Mouse (Mus musculus) lung, postnatal 0 days (tissue): ENCODE measurements around the gene Ptpru. TPM values are rescaled to one million over a fixed set of nuclear protein-coding genes. Genes with fewer than 3 reads are reported as not detected.
"Not testable (repeated sequence)": the region's sequence is repeated elsewhere in the genome, so short reads cannot be mapped to it uniquely, and the experiment has no call there.

Source experiments
- ATAC-seq: fragments of 200-750 bp; cut with Nextera tagmentation; 2 replicates; pipeline ENCODE4 v1.8.0; 2017; ENCODE audit warnings: moderate library complexity
- DNase-seq: peaks from one replicate; pipeline ENCODE4 v3.0.0-alpha.2; 2016; ENCODE audit warnings: low spot score
- H3K27ac ChIP-seq: fragments of 300-500 bp; sonication (generic); 2 replicates; pipeline ENCODE4 v1.5.1; 2014; ENCODE audit warnings: antibody characterized with exemption, mild to moderate bottlenecking, low read length, mixed read lengths
- H3K27me3 ChIP-seq: fragments of 300-500 bp; sonication (generic); replicated peaks from 2 replicates; pipeline ENCODE4 v1.6.1; 2014; ENCODE audit warnings: low read length, mixed read lengths; ENCODE audit not compliant: insufficient read depth
- H3K36me3 ChIP-seq: fragments of 300-500 bp; sonication (generic); 2 replicates; pipeline ENCODE4 v1.6.1; 2014; ENCODE audit warnings: low read length, mixed read lengths; ENCODE audit not compliant: insufficient read depth
- H3K4me1 ChIP-seq: fragments of 300-500 bp; sonication (generic); 2 replicates; pipeline ENCODE4 v1.6.1; 2014; ENCODE audit warnings: antibody characterized with exemption, low read depth, low read length, mixed read lengths; ENCODE audit not compliant: insufficient read depth
- H3K4me2 ChIP-seq: fragments of 300-500 bp; sonication (generic); replicated peaks from 2 replicates; pipeline ENCODE4 v1.6.1; 2014; ENCODE audit warnings: low read depth, mild to moderate bottlenecking, low read length, moderate library complexity, mixed read lengths
- H3K4me3 ChIP-seq: fragments of 300-500 bp; sonication (generic); 2 replicates; pipeline ENCODE4 v1.5.1; 2014; ENCODE audit warnings: low read depth, low read length
- H3K9ac ChIP-seq: fragments of 300-500 bp; sonication (generic); replicated peaks from 2 replicates; pipeline ENCODE4 v1.6.1; 2014; ENCODE audit warnings: low read depth, mild to moderate bottlenecking
- H3K9me3 ChIP-seq: fragments of 300-500 bp; sonication (generic); 2 replicates; pipeline ENCODE4 v1.6.1; 2016; ENCODE audit warnings: low read length, mixed read lengths
- CTCF ChIP-seq: IDR thresholded peaks from 2 replicates; pipeline ENCODE4 v1.5.1; 2016; ENCODE audit warnings: antibody characterized with exemption, mild to moderate bottlenecking
- EP300 ChIP-seq: IDR thresholded peaks from 2 replicates; pipeline ENCODE4 v1.6.1; 2016; ENCODE audit warnings: antibody characterized with exemption, mild to moderate bottlenecking, control low read depth
- WGBS: fragments of 180-500 bp; shearing (Covaris S2); extraction: QIAGEN DNeasy Blood & Tissue Kit; methylation state at CpG from one replicate; pipeline ENCODE4 v1.1.7; 2014; 5-methylcytosine and 5-hydroxymethylcytosine counted together
- polyA plus RNA-seq: library from polyadenylated mRNA; unstranded; fragments of >200 nt; fragmentation: Nextera tagmentation; extraction: Ambion mirVana; gene quantifications from 2 replicates; pipeline ENCODE4 v1.2.1, GENCODE M21; 2015

The Ptpru gene
- polyA plus RNA-seq, 1 experiment from 2014 or later, result 8.5 TPM

- DNase-seq (no peak), ATAC-seq (no peak)
- Histone ChIP-seq H3K36me3 (no peaks in the 10 kb centered on the region), H3K27ac (no peak overlapping the region), H3K9ac (no peak overlapping the region), H3K4me1 (no peaks in the 10 kb centered on the region), H3K27me3 (no peaks in the 10 kb centered on the region), H3K4me3 (no peak overlapping the region), H3K4me2 (no peak overlapping the region), H3K9me3 (no peaks in the 10 kb centered on the region)
- TF ChIP-seq EP300 (no peak), CTCF (no peak)
- WGBS, result 63% methylated on average over 10 of the region's 10 CpGs
These were observed 23.2 kb downstream of the Ptpru start for GRCm38 (mm10) chr4:131814869-131815268.

DNA sequence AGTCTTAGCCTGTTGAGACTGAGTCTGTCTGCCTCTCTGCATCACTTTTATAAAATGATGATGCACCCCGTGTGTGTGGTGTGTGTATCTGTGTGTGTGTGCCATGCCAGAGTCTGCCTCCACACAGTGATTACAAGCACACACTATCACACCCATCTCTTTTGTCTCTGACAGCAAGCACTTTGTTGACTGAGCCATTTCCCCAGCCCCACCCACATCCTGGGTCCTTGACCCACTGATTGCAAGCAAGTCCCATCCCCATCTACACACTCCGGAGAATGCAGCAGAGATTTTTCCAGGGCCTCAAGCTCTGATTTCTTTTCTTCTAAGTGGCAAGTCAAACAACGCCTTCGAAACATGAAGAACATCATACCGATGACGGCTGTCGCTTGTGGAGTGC, 24.3 kb downstream of the Ptpru start:
- WGBS, result 50% methylated on average over 7 of the region's 7 CpGs
- ATAC-seq (peak; percentile 67), DNase-seq (no peak)
- H3K27ac ChIP-seq, result no peak overlapping the region
- no peaks in the 10 kb centered on the region for H3K27me3 ChIP-seq
- no peaks in the 10 kb centered on the region for H3K4me1 ChIP-seq
- no peak for TF ChIP-seq EP300
- no peak overlapping the region for H3K4me3 ChIP-seq
- H3K4me2 ChIP-seq, result no peak overlapping the region
- no peak overlapping the region for H3K9ac ChIP-seq
- no peaks in the 10 kb centered on the region for H3K9me3 ChIP-seq
- H3K36me3 ChIP-seq, result no peaks in the 10 kb centered on the region

GRCm38 (mm10) chr4:131812458-131812857, 25.6 kb downstream of the Ptpru start:
- TF ChIP-seq CTCF (no peak), EP300 (no peak)
- Histone ChIP-seq H3K4me2 (no peak overlapping the region), H3K4me1 (no peaks in the 10 kb centered on the region), H3K27ac (no peak overlapping the region), H3K4me3 (no peak overlapping the region), H3K9ac (no peak overlapping the region), H3K36me3 (no peaks in the 10 kb centered on the region), H3K9me3 (no peaks in the 10 kb centered on the region), H3K27me3 (no peaks in the 10 kb centered on the region)
- WGBS, result 88% methylated on average over 11 of the region's 11 CpGs
- DNase-seq (no peak), ATAC-seq (no peak)

DNA sequence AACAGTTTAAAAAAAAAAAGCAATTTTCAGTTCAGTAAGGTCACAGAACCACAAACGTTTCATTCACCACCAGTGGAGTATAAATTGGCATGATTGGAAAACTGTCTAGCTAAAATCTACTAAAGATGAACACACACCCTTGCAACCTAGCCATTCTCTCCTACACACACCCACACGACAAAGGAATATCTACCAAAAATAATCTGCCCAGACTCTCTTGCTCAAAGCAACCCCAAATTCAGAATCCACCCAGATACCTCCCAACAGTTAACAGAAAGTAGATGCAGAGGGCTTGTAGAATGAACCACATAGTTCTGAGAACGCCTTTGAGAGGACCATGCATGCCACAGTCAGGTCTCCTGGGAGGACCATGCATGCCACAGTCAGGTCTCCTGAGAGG, 32.8 kb downstream of the Ptpru start:
- Histone ChIP-seq H3K27ac (no peak overlapping the region), H3K4me3 (no peak overlapping the region), H3K36me3 (no peaks in the 10 kb centered on the region), H3K4me1 (no peaks in the 10 kb centered on the region), H3K9ac (no peak overlapping the region), H3K4me2 (no peak overlapping the region), H3K27me3 (no peaks in the 10 kb centered on the region), H3K9me3 (no peaks in the 10 kb centered on the region)
- no peak for TF ChIP-seq EP300
- TF ChIP-seq CTCF, result no peak
- no peak for DNase-seq
- ATAC-seq, result no peak
- 80% methylated on average over 3 of the region's 3 CpGs for WGBS

DNA sequence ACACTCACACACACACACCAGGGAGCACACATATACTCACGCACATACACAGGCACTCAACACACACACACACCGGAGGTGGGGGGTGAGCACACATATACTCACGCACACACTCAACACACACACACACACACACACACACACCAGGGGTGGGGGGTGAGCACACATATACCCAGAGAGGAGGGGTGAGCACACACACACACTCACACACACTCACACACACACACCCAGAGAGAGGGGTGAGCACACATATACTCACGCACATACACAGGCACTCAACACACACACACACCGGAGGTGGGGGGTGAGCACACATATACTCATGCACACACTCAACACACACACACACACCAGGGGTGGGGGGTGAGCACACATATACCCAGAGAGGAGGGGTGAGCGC, 33.4 kb downstream of the Ptpru start:
- not testable (repeated sequence) for H3K4me3 ChIP-seq, H3K4me2 ChIP-seq, DNase-seq, H3K36me3 ChIP-seq, H3K27me3 ChIP-seq, H3K27ac ChIP-seq, H3K9ac ChIP-seq, H3K4me1 ChIP-seq, H3K9me3 ChIP-seq
- 98% methylated on average over 4 of the region's 6 CpGs for WGBS
- peak; percentile 9; the same call in 1 of the 2 replicates for ATAC-seq

DNA sequence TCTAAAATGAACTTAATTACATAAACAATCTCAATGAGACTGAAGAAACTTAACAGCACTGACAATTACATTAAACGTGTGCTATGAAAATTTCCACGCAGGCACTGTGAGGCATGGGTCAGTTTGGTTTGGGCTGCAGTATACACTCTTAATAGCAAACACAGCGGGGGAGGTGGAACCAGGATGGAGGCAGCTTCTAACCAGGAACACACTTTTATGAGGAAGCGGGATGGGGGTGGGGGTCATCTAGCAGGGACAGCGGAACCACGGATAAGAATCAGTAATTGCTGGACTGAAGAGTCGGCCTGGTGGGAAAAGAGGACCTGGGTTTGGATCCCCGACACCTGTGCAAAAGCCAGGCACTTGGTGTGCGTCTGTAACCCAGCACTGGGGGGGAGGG, 34.2 kb downstream of the Ptpru start:
- DNase-seq (no peak), ATAC-seq (no peak)
- Histone ChIP-seq H3K4me3 (no peak overlapping the region), H3K4me1 (no peaks in the 10 kb centered on the region), H3K9ac (no peak overlapping the region), H3K27me3 (no peaks in the 10 kb centered on the region), H3K9me3 (no peaks in the 10 kb centered on the region), H3K4me2 (no peak overlapping the region), H3K36me3 (no peaks in the 10 kb centered on the region), H3K27ac (no peak overlapping the region)
- 65% methylated on average over 9 of the region's 9 CpGs for WGBS
- TF ChIP-seq EP300, result no peak
- TF ChIP-seq CTCF, result no peak

DNA sequence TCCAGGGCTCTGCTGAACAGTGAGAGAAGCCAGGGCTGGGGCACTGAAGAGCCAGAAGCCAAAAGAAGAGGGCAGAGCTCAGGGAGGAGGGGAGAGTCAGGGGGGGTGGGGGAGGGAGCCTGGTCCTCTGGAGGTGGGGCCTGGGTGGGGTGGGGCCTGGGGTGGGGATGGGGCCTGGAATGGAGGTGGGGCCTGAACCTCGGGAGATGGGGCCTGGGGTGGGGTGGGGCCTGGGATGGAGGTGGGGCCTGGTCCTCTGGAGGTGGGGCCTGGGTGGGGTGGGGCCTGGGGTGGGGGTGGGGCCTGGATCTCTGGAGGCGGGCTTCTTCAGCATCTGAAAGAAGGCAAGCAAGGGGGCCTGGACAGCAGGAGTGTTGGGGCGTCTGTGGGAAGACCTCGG, 39.1 kb downstream of the Ptpru start:
- H3K4me2 ChIP-seq, result no peak overlapping the region
- DNase-seq, result no peak

More for the DNA sequence above, 39.1 kb downstream of the Ptpru start:
- TF ChIP-seq EP300 (no peak), CTCF (no peak)
- Histone ChIP-seq H3K4me1 (no peaks in the 10 kb centered on the region), H3K9ac (no peak overlapping the region), H3K27me3 (no peaks in the 10 kb centered on the region), H3K36me3 (no peaks in the 10 kb centered on the region), H3K27ac (no peak overlapping the region), H3K9me3 (no peaks in the 10 kb centered on the region), H3K4me3 (no peak overlapping the region)
- 41% methylated on average over 3 of the region's 4 CpGs for WGBS
- no peak for ATAC-seq
